Comparison of ENCODE assay signal across 18 mouse cellular contexts in genomic region chr10:103457896-103458295, GRCm38 (mm10).
DNase-seq lines count a peak whose midpoint lies in the region; ATAC-seq and TF ChIP-seq lines count a peak whose summit lies in the region.
"Had no signal": no experiment of that assay in that cellular context is flagged by ENCODE, and none has a peak within 500 bp of the region (broad histone marks: within the 10 kb centered on the region; RNA-seq: fewer than 3 reads in every experiment).

No protein-coding gene starts in this region.

- H3K27me3 ChIP-seq in forebrain, postnatal 0 days (ENCODE audit: insufficient read depth, low read length) = no peaks in the 10 kb centered on the region
- no peaks in the 10 kb centered on the region for H3K27me3 ChIP-seq in forebrain, embryonic 11.5 days (ENCODE audit: control insufficient read depth, insufficient read depth, low read length)
- H3K27me3 ChIP-seq in lung, embryonic 14.5 days (ENCODE audit: insufficient read depth, low read length) = no peaks in the 10 kb centered on the region
- H3K27me3 ChIP-seq: hindbrain, embryonic 12.5 days; intestine, embryonic 15.5 days had no signal

- no peak overlapping the region for H3K9ac ChIP-seq in forebrain, postnatal 0 days
- H3K9ac ChIP-seq in forebrain, embryonic 11.5 days (ENCODE audit: low read length) = no peak overlapping the region
- no peak overlapping the region for H3K9ac ChIP-seq in lung, embryonic 14.5 days
- H3K9ac ChIP-seq: hindbrain, embryonic 12.5 days; intestine, embryonic 15.5 days had no signal

- no peaks in the 10 kb centered on the region for H3K36me3 ChIP-seq in forebrain, postnatal 0 days (ENCODE audit: insufficient read depth)
- no peaks in the 10 kb centered on the region for H3K36me3 ChIP-seq in forebrain, embryonic 11.5 days (ENCODE audit: control insufficient read depth, insufficient read depth, low read length)
- H3K36me3 ChIP-seq in lung, embryonic 14.5 days (ENCODE audit: insufficient read depth) = no peaks in the 10 kb centered on the region
- H3K36me3 ChIP-seq: embryonic facial prominence, embryonic 10.5 days; heart, embryonic 10.5 days; hindbrain, embryonic 12.5 days; intestine, embryonic 15.5 days had no signal

- H3K9me3 ChIP-seq in forebrain, postnatal 0 days (ENCODE audit: low read length) = no peaks in the 10 kb centered on the region
- no peaks in the 10 kb centered on the region for H3K9me3 ChIP-seq in forebrain, embryonic 11.5 days (ENCODE audit: control insufficient read depth, low read length)
- no peaks in the 10 kb centered on the region for H3K9me3 ChIP-seq in lung, embryonic 14.5 days (ENCODE audit: low read depth, low read length)
- H3K9me3 ChIP-seq: embryonic facial prominence, embryonic 10.5 days; heart, embryonic 10.5 days; hindbrain, embryonic 12.5 days; intestine, embryonic 15.5 days had no signal

- H3K4me1 ChIP-seq in forebrain, postnatal 0 days (ENCODE audit: insufficient read depth) = no peaks in the 10 kb centered on the region
- H3K4me1 ChIP-seq in forebrain, embryonic 11.5 days (replicated peaks; ENCODE audit: control insufficient read depth, insufficient read depth, low read length) = no peaks in the 10 kb centered on the region
- H3K4me1 ChIP-seq in lung, embryonic 14.5 days (ENCODE audit: insufficient read depth) = no peaks in the 10 kb centered on the region
- H3K4me1 ChIP-seq: embryonic facial prominence, embryonic 10.5 days; heart, embryonic 10.5 days; hindbrain, embryonic 12.5 days; intestine, embryonic 15.5 days had no signal

- DNase-seq in forebrain, postnatal 0 days = peak; percentile 37
- no peak for DNase-seq in forebrain, embryonic 11.5 days (ENCODE audit: low spot score)
- peak; percentile 44 for DNase-seq in lung, embryonic 14.5 days
- DNase-seq in lung, postnatal 4 days = no peak
- peak; percentile 15 for DNase-seq in Muller cell, postnatal 12 days (ENCODE audit: inconsistent ontology term)
- peak; percentile 64 for DNase-seq in brain, embryonic 14.5 days (ENCODE audit: low read depth)
- DNase-seq in gastrocnemius, postnatal 25 days = no peak
- DNase-seq: adrenal gland, adult 8-10 months; adrenal gland, postnatal 36 days; cerebellum, adult 11-12 months; cerebellum, adult 9-11 months; heart, adult 18-20 months; heart, postnatal 10 days; heart, postnatal 4 days had no signal

- no peak overlapping the region for H3K4me2 ChIP-seq in forebrain, postnatal 0 days (ENCODE audit: low read depth)
- no peak overlapping the region for H3K4me2 ChIP-seq in forebrain, embryonic 11.5 days (ENCODE audit: low read depth, low read length, severe bottlenecking)
- no peak overlapping the region for H3K4me2 ChIP-seq in lung, embryonic 14.5 days
- H3K4me2 ChIP-seq: hindbrain, embryonic 12.5 days; intestine, embryonic 15.5 days had no signal

- no peak for TF ChIP-seq CTCF in forebrain, postnatal 0 days (IDR thresholded peaks at IDR 0.05; ENCODE audit: low read depth)
- no peak for TF ChIP-seq CTCF in lung, embryonic 14.5 days (IDR thresholded peaks at IDR 0.05; ENCODE audit: low read depth)
- no peak for TF ChIP-seq CTCF in brain, embryonic 14.5 days (IDR thresholded peaks at IDR 0.05; ENCODE audit: borderline replicate concordance, extremely low read depth, insufficient read depth, insufficient read length)

- no peak overlapping the region for H3K27ac ChIP-seq in forebrain, postnatal 0 days (ENCODE audit: low read depth, low read length)
- no peak overlapping the region for H3K27ac ChIP-seq in forebrain, embryonic 11.5 days (ENCODE audit: low read depth, low read length)
- no peak overlapping the region for H3K27ac ChIP-seq in lung, embryonic 14.5 days (ENCODE audit: low read depth)
- H3K27ac ChIP-seq: embryonic facial prominence, embryonic 10.5 days; heart, embryonic 10.5 days; hindbrain, embryonic 12.5 days; intestine, embryonic 15.5 days had no signal

- H3K4me3 ChIP-seq in forebrain, postnatal 0 days (ENCODE audit: low read depth, low read length) = no peak overlapping the region
- no peak overlapping the region for H3K4me3 ChIP-seq in forebrain, embryonic 11.5 days (ENCODE audit: low read depth, low read length)
- H3K4me3 ChIP-seq in lung, embryonic 14.5 days (ENCODE audit: low read depth, low read length) = no peak overlapping the region
- H3K4me3 ChIP-seq: embryonic facial prominence, embryonic 10.5 days; heart, embryonic 10.5 days; hindbrain, embryonic 12.5 days; intestine, embryonic 15.5 days had no signal

- TF ChIP-seq POLR2A in brain, embryonic 14.5 days (IDR thresholded peaks at IDR 0.05; ENCODE audit: borderline replicate concordance, extremely low read depth, insufficient read depth, insufficient read length, poor library complexity, severe bottlenecking) = no peak

- WGBS in forebrain, postnatal 0 days = 18% methylated on average over 1 of the region's 1 CpGs
- 39% methylated on average over 1 of the region's 1 CpGs for WGBS in forebrain, embryonic 11.5 days
- WGBS in lung, embryonic 14.5 days = 52% methylated on average over 1 of the region's 1 CpGs

- peak; percentile 32; the same call in 1 of the 2 replicates for ATAC-seq in forebrain, postnatal 0 days
- ATAC-seq in forebrain, embryonic 11.5 days (replicated peaks; ENCODE audit: low FRiP score) = no peak
- no peak for ATAC-seq in lung, embryonic 14.5 days (ENCODE audit: insufficient read depth)
- ATAC-seq: intestine, embryonic 15.5 days had no signal

Comparison
In these comparisons a context has a peak if more than half of its experiments do, and no peak if none do; other contexts are left out.
1. DNase-seq: peak in forebrain, postnatal 0 days (single experiment), lung, embryonic 14.5 days (single experiment), Muller cell, postnatal 12 days (single experiment) and brain, embryonic 14.5 days (single experiment); none in forebrain, embryonic 11.5 days (single experiment), lung, postnatal 4 days (0 of 2) and gastrocnemius, postnatal 25 days (single experiment).